Mouse (Mus musculus) liver, embryonic 14.5 days (tissue): ENCODE measurements around the gene Mta2.

Experiments
- CTCF ChIP-seq: IDR thresholded peaks from 2 replicates; pipeline ENCODE4 v1.5.1; 2016; ENCODE audit warnings: antibody characterized with exemption, low read depth, control low read depth
- EP300 ChIP-seq: IDR thresholded peaks from 2 replicates; pipeline ENCODE4 v1.6.1; 2016; ENCODE audit warnings: antibody characterized with exemption, low read depth

GRCm38 (mm10) chr19:8895397-8895960 lies 46.2 kb upstream of the Mta2 start:
- TF ChIP-seq CTCF (no peak), EP300 (no peak)
